Mouse (Mus musculus): Measurements from ENCODE around the gene Naga. TPM values are rescaled to one million over a fixed set of nuclear protein-coding genes. Genes with fewer than 3 reads are reported as not detected.

Gene Naga
- total and polyA plus RNA-seq, 2 experiments from 2014 or later = 37.5 to 45.2 TPM

- no peak overlapping the region for H3K9ac ChIP-seq (replicated peaks; ENCODE audit: low read depth, low read length)
- H3K4me2 ChIP-seq (ENCODE audit: low read depth, low read length) = no peak overlapping the region
- H3K27ac ChIP-seq (ENCODE audit: low read depth) = no peak overlapping the region
- no peaks in the 10 kb centered on the region for H3K27me3 ChIP-seq (ENCODE audit: control insufficient read depth, insufficient read depth, low read length)
- TF ChIP-seq EP300 (IDR thresholded peaks at IDR 0.05; ENCODE audit: low read depth) = no peak
- H3K36me3 ChIP-seq (replicated peaks; ENCODE audit: control insufficient read depth, insufficient read depth, low read length) = no peaks in the 10 kb centered on the region
- no peak overlapping the region for H3K4me3 ChIP-seq (ENCODE audit: low read depth, low read length)
- no peak for DNase-seq (ENCODE audit: low spot score)
- H3K9me3 ChIP-seq (replicated peaks; ENCODE audit: control insufficient read depth, low read length) = no peaks in the 10 kb centered on the region
- ATAC-seq (ENCODE audit: insufficient read depth, low read depth) = no peak
- WGBS = 76% methylated on average over 8 of the region's 8 CpGs
- H3K4me1 ChIP-seq (ENCODE audit: control insufficient read depth, insufficient read depth) = no peaks in the 10 kb centered on the region
Observed at GRCm38 (mm10) chr15:82322195-82322594, 16.5 kb downstream of the Naga start.

GRCm38 (mm10) chr15:82319613-82320012, 19.1 kb downstream of the Naga start:
- 62% methylated on average over 1 of the region's 1 CpGs for WGBS
- Histone ChIP-seq H3K4me1 (ENCODE audit: control insufficient read depth, insufficient read depth) (no peaks in the 10 kb centered on the region), H3K4me3 (ENCODE audit: low read depth, low read length) (no peak overlapping the region), H3K4me2 (ENCODE audit: low read depth, low read length) (no peak overlapping the region), H3K9ac (replicated peaks; ENCODE audit: low read depth, low read length) (no peak overlapping the region), H3K36me3 (replicated peaks; ENCODE audit: control insufficient read depth, insufficient read depth, low read length) (no peaks in the 10 kb centered on the region), H3K27me3 (ENCODE audit: control insufficient read depth, insufficient read depth, low read length) (no peaks in the 10 kb centered on the region), H3K9me3 (replicated peaks; ENCODE audit: control insufficient read depth, low read length) (no peaks in the 10 kb centered on the region), H3K27ac (ENCODE audit: low read depth) (no peak overlapping the region)
- no peak for ATAC-seq (ENCODE audit: insufficient read depth, low read depth)
- DNase-seq (ENCODE audit: low spot score) = no peak
- no peak for TF ChIP-seq EP300 (IDR thresholded peaks at IDR 0.05; ENCODE audit: low read depth)
- TF ChIP-seq CTCF (IDR thresholded peaks at IDR 0.05; ENCODE audit: low read depth) = no peak

- 82% methylated on average over 6 of the region's 6 CpGs for WGBS
- Histone ChIP-seq H3K4me3 (ENCODE audit: low read depth, low read length) (no peak overlapping the region), H3K4me2 (ENCODE audit: low read depth, low read length) (no peak overlapping the region), H3K27me3 (ENCODE audit: control insufficient read depth, insufficient read depth, low read length) (no peaks in the 10 kb centered on the region), H3K36me3 (replicated peaks; ENCODE audit: control insufficient read depth, insufficient read depth, low read length) (no peaks in the 10 kb centered on the region), H3K9ac (replicated peaks; ENCODE audit: low read depth, low read length) (no peak overlapping the region), H3K27ac (ENCODE audit: low read depth) (no peak overlapping the region), H3K9me3 (replicated peaks; ENCODE audit: control insufficient read depth, low read length) (no peaks in the 10 kb centered on the region), H3K4me1 (ENCODE audit: control insufficient read depth, insufficient read depth) (no peaks in the 10 kb centered on the region)
- DNase-seq (ENCODE audit: low spot score) = no peak
- ATAC-seq (ENCODE audit: insufficient read depth, low read depth) = no peak
- TF ChIP-seq CTCF (IDR thresholded peaks at IDR 0.05; ENCODE audit: low read depth) (no peak), EP300 (IDR thresholded peaks at IDR 0.05; ENCODE audit: low read depth) (no peak)
Observed at GRCm38 (mm10) chr15:82317839-82318238, 20.9 kb downstream of the Naga start.

GRCm38 (mm10) chr15:82308416-82308815, 30.3 kb downstream of the Naga start:
- 76% methylated on average over 3 of the region's 3 CpGs for WGBS
- TF ChIP-seq EP300 (IDR thresholded peaks at IDR 0.05; ENCODE audit: low read depth) (no peak), CTCF (IDR thresholded peaks at IDR 0.05; ENCODE audit: low read depth) (no peak)
- Histone ChIP-seq H3K4me1 (ENCODE audit: control insufficient read depth, insufficient read depth) (no peaks in the 10 kb centered on the region), H3K9me3 (replicated peaks; ENCODE audit: control insufficient read depth, low read length) (no peaks in the 10 kb centered on the region), H3K9ac (replicated peaks; ENCODE audit: low read depth, low read length) (no peak overlapping the region), H3K4me2 (ENCODE audit: low read depth, low read length) (no peak overlapping the region), H3K36me3 (replicated peaks; ENCODE audit: control insufficient read depth, insufficient read depth, low read length) (no peaks in the 10 kb centered on the region), H3K4me3 (ENCODE audit: low read depth, low read length) (no peak overlapping the region), H3K27ac (ENCODE audit: low read depth) (no peak overlapping the region), H3K27me3 (ENCODE audit: control insufficient read depth, insufficient read depth, low read length) (no peaks in the 10 kb centered on the region)
- DNase-seq (ENCODE audit: low spot score) (no peak), ATAC-seq (ENCODE audit: insufficient read depth, low read depth) (no peak)

- H3K9ac ChIP-seq (replicated peaks; ENCODE audit: low read depth, low read length) = no peak overlapping the region
- H3K27ac ChIP-seq (ENCODE audit: low read depth) = no peak overlapping the region
- no peak overlapping the region for H3K4me2 ChIP-seq (ENCODE audit: low read depth, low read length)
- no peaks in the 10 kb centered on the region for H3K9me3 ChIP-seq (replicated peaks; ENCODE audit: control insufficient read depth, low read length)
- H3K4me3 ChIP-seq (ENCODE audit: low read depth, low read length) = no peak overlapping the region
- WGBS = 71% methylated on average over 3 of the region's 3 CpGs
- no peaks in the 10 kb centered on the region for H3K36me3 ChIP-seq (replicated peaks; ENCODE audit: control insufficient read depth, insufficient read depth, low read length)
- ATAC-seq (ENCODE audit: insufficient read depth, low read depth) (no peak), DNase-seq (ENCODE audit: low spot score) (no peak)
- no peaks in the 10 kb centered on the region for H3K4me1 ChIP-seq (ENCODE audit: control insufficient read depth, insufficient read depth)
- TF ChIP-seq EP300 (IDR thresholded peaks at IDR 0.05; ENCODE audit: low read depth) (no peak), CTCF (IDR thresholded peaks at IDR 0.05; ENCODE audit: low read depth) (no peak)
- no peaks in the 10 kb centered on the region for H3K27me3 ChIP-seq (ENCODE audit: control insufficient read depth, insufficient read depth, low read length)
Observed at GRCm38 (mm10) chr15:82307107-82307506, 31.6 kb downstream of the Naga start.

- Histone ChIP-seq H3K9me3 (replicated peaks; ENCODE audit: control insufficient read depth, low read length) (no peaks in the 10 kb centered on the region), H3K27me3 (ENCODE audit: control insufficient read depth, insufficient read depth, low read length) (no peaks in the 10 kb centered on the region), H3K4me1 (ENCODE audit: control insufficient read depth, insufficient read depth) (0 out of 2 replicates have a peak, but pooled peaks cover 8% of the 10 kb centered on the region), H3K9ac (replicated peaks; ENCODE audit: low read depth, low read length) (no peak within 1 kb of the TSS), H3K36me3 (replicated peaks; ENCODE audit: control insufficient read depth, insufficient read depth, low read length) (no peaks in the 10 kb centered on the region), H3K27ac (ENCODE audit: low read depth) (no peak within 1 kb of the TSS), H3K4me2 (ENCODE audit: low read depth, low read length) (no peak within 1 kb of the TSS), H3K4me3 (ENCODE audit: low read depth, low read length) (no peak within 1 kb of the TSS)
- WGBS = 42% methylated on average over 39 of the region's 39 CpGs
- ATAC-seq (ENCODE audit: insufficient read depth, low read depth) = peak; percentile 30
- TF ChIP-seq EP300 (IDR thresholded peaks at IDR 0.05; ENCODE audit: low read depth) = no peak
- no peak for TF ChIP-seq CTCF (IDR thresholded peaks at IDR 0.05; ENCODE audit: low read depth)
- DNase-seq (ENCODE audit: low spot score) = no peak
Observed at GRCm38 (mm10) chr15:82298764-82299561, 39.8 kb downstream of the Naga start, which contains the start of gene Wbp2nl. Gene Wbp2nl (plus strand): TSS chr15:82298954.

Measured in heart, postnatal 0 days (tissue).